ENCODE assay signal across 8 mouse cellular contexts in genomic region chr5:104571282-104571921, GRCm38 (mm10).
A peak's percentile ranks its signal among the peaks of the same experiment; 100 is the strongest.
DNase-seq lines count a peak whose midpoint lies in the region; ATAC-seq and TF ChIP-seq lines count a peak whose summit lies in the region.
"Not testable (repeated sequence)": the region's sequence is repeated elsewhere in the genome, so short reads cannot be mapped to it uniquely, and the experiment has no call there.

No protein-coding gene starts in this region.

- H3K4me1 ChIP-seq in bone marrow macrophage, adult 2 months (ENCODE audit: control insufficient read depth, insufficient read depth, low read length); embryonic fibroblast, embryonic 13.5 days (ENCODE audit: control insufficient read depth, insufficient read depth, low read length); kidney, embryonic 14.5 days (ENCODE audit: control insufficient read depth, insufficient read depth, low read length); limb, embryonic 15.5 days: not testable (repeated sequence)

- not testable (repeated sequence) for H3K36me3 ChIP-seq in kidney, embryonic 14.5 days (ENCODE audit: control insufficient read depth, insufficient read depth, low read length)
- peaks cover 12% of the 10 kb centered on the region for H3K36me3 ChIP-seq in limb, embryonic 15.5 days

- peak; percentile 97 for DNase-seq in A20 (ENCODE audit: low read depth, low spot score)
- DNase-seq in heart, adult 9 months (ENCODE audit: low spot score in 2 of 2): peak; percentile 93 to 95
- DNase-seq in monocyte, adult 2 months (ENCODE audit: low read depth in 1 of 2, low spot score in 2 of 2): peak; percentile 66 to 78
- peak; percentile 84 to 89 for DNase-seq in spleen, postnatal 36 days (ENCODE audit: low spot score in 2 of 2)

- H3K27ac ChIP-seq in bone marrow macrophage, adult 2 months (ENCODE audit: insufficient read depth, low read depth, low read length): peak overlapping the region; percentile 87
- peak overlapping the region; percentile 96 for H3K27ac ChIP-seq in embryonic fibroblast, embryonic 13.5 days (ENCODE audit: insufficient read depth, low read length)
- H3K27ac ChIP-seq in kidney, embryonic 14.5 days (ENCODE audit: low read depth, low read length): peak overlapping the region; percentile 79
- peak overlapping the region; percentile 92 for H3K27ac ChIP-seq in limb, embryonic 15.5 days

- not testable (repeated sequence) for H3K27me3 ChIP-seq in kidney, embryonic 14.5 days (ENCODE audit: control insufficient read depth, insufficient read depth, low read length); limb, embryonic 15.5 days

- peak overlapping the region; percentile 78 for H3K9ac ChIP-seq in kidney, embryonic 14.5 days (ENCODE audit: low read depth, low read length)
- H3K9ac ChIP-seq in limb, embryonic 15.5 days: peak overlapping the region; percentile 77

- peak; percentile 100 for ATAC-seq in kidney, embryonic 14.5 days (ENCODE audit: low FRiP score, low TSS enrichment)
- ATAC-seq in limb, embryonic 15.5 days (ENCODE audit: insufficient number of reproducible peaks, low FRiP score, low TSS enrichment, low read depth): peak; percentile 94

- H3K4me2 ChIP-seq in kidney, embryonic 14.5 days (replicated peaks; ENCODE audit: low read depth, low read length): peak overlapping the region; percentile 37
- H3K4me2 ChIP-seq in limb, embryonic 15.5 days: peak overlapping the region; percentile 32

- WGBS in kidney, embryonic 14.5 days: 4% methylated on average over 18 of the region's 19 CpGs
- WGBS in limb, embryonic 15.5 days: 6% methylated on average over 18 of the region's 19 CpGs

- not testable (repeated sequence) for H3K9me3 ChIP-seq in kidney, embryonic 14.5 days (ENCODE audit: control insufficient read depth, low read length); limb, embryonic 15.5 days

- not testable (repeated sequence) for TF ChIP-seq CTCF in bone marrow macrophage, adult 2 months (IDR thresholded peaks at IDR 0.05; ENCODE audit: low read depth, low read length); embryonic fibroblast, embryonic 13.5 days (IDR thresholded peaks at IDR 0.05; ENCODE audit: borderline replicate concordance, insufficient read depth, low read length)

- peak overlapping the region; percentile 93 for H3K4me3 ChIP-seq in bone marrow macrophage, adult 2 months (ENCODE audit: insufficient read depth, low read length)
- H3K4me3 ChIP-seq in embryonic fibroblast, embryonic 13.5 days (ENCODE audit: insufficient read depth, low read length): peak overlapping the region; percentile 70
- peak overlapping the region; percentile 61 for H3K4me3 ChIP-seq in kidney, embryonic 14.5 days (ENCODE audit: low read length)
- peak overlapping the region; percentile 60 for H3K4me3 ChIP-seq in limb, embryonic 15.5 days

- TF ChIP-seq POLR2A in bone marrow macrophage, adult 2 months (IDR thresholded peaks at IDR 0.05; ENCODE audit: borderline replicate concordance, low read depth, low read length): not testable (repeated sequence)
- TF ChIP-seq POLR2A in embryonic fibroblast, embryonic 13.5 days (IDR thresholded peaks at IDR 0.05; ENCODE audit: low read depth, low read length): peak; percentile 72

Comparison
In these comparisons a context has a peak if more than half of its experiments do, and no peak if none do; other contexts are left out.
1. Peak in every context shown above with its lines: DNase-seq, ATAC-seq, H3K4me3 ChIP-seq and H3K27ac ChIP-seq.